Mouse (Mus musculus): ENCODE measurements around the gene 5730409E04Rik.

- TF ChIP-seq ZNF384 (IDR thresholded peaks at IDR 0.05; ENCODE audit: low read depth, low read length): no peak
- TF ChIP-seq MAFK (IDR thresholded peaks at IDR 0.05; ENCODE audit: insufficient read depth, low read depth, low read length): no peak
- TF ChIP-seq HCFC1 (IDR thresholded peaks at IDR 0.05; ENCODE audit: borderline replicate concordance, insufficient read depth, low read length): no peak
- TF ChIP-seq ZC3H11A (IDR thresholded peaks at IDR 0.05; ENCODE audit: borderline replicate concordance, low read depth, low read length): no peak
- TF ChIP-seq CHD2 (IDR thresholded peaks at IDR 0.05; ENCODE audit: low read depth, low read length): no peak
These were observed 6.7 kb downstream of the 5730409E04Rik start for GRCm38 (mm10) chr4:126616312-126616711.

Measured in ES-E14 (cell line).